Mouse (Mus musculus): ENCODE measurements around the gene L3mbtl3.

GRCm38 (mm10) chr10:26364942-26365341, 10.8 kb downstream of the L3mbtl3 start:
- TF ChIP-seq REST (IDR thresholded peaks at IDR 0.05; ENCODE audit: insufficient read depth, insufficient read length) = no peak
- no peak for TF ChIP-seq USF1 (IDR thresholded peaks at IDR 0.05; ENCODE audit: low read depth)
- no peak for TF ChIP-seq TCF12 (IDR thresholded peaks at IDR 0.05; ENCODE audit: insufficient read depth, poor library complexity, severe bottlenecking)
- no peak for TF ChIP-seq POLR2A (IDR thresholded peaks at IDR 0.05; ENCODE audit: insufficient read length, low read depth)
- TF ChIP-seq MAX (IDR thresholded peaks at IDR 0.05; ENCODE audit: low read depth) = no peak
- TF ChIP-seq CEBPB (IDR thresholded peaks at IDR 0.05; ENCODE audit: insufficient read depth, poor library complexity, severe bottlenecking) = no peak

All from myocyte (in vitro differentiated cells).